Mouse (Mus musculus): Measurements from ENCODE around the gene Homez. TPM values are rescaled to one million over a fixed set of nuclear protein-coding genes. Genes with fewer than 3 reads are reported as not detected.

Gene Homez
- total RNA-seq, 2 experiments from 2014 or later, result 4.7 to 7.3 TPM

GRCm38 (mm10) chr14:54875844-54876538 lies 5.2 kb upstream of the Homez start:
- DNase-seq (ENCODE audit: low spot score), result no peak
- intact Hi-C loops (cut with DNase I), result no loop called here

- intact Hi-C loops (cut with DNase I), result no loop called here
- DNase-seq (ENCODE audit: low spot score), result no peak
Observed at GRCm38 (mm10) chr14:54874165-54874564, 3.4 kb upstream of the Homez start.

DNA sequence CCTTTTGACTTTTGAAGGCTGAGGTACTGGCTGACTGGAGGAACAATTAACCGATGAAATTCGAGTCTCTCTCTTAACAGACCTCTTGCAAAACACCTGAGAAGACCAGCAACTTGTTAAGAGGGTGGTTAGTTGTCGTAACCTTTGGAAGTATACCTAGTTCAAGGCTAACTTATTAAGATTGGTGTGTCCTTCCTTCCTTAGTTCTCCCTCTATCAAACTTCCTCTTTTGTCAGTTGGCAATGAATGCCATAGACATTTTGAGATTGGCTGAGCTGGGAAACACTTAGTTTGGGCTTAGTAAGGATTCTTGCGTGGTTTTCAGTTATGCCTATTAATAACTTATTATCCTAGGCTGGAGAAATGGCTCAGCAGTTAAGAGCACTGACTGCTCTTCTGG lies 2.7 kb downstream of the Homez start:
- intact Hi-C loops (cut with DNase I), result no loop called here
- DNase-seq (ENCODE audit: low spot score), result no peak

- DNase-seq (ENCODE audit: low spot score), result no peak
- intact Hi-C loops (cut with DNase I), result no loop called here
Observed at GRCm38 (mm10) chr14:54866936-54867335, 3.8 kb downstream of the Homez start.

- no peak for DNase-seq (ENCODE audit: low spot score)
- intact Hi-C loops (cut with DNase I), result no loop called here
Observed at GRCm38 (mm10) chr14:54866268-54866667, 4.5 kb downstream of the Homez start.

- no peak for DNase-seq (ENCODE audit: low spot score)
- intact Hi-C loops (cut with DNase I), result no loop called here
Observed at GRCm38 (mm10) chr14:54865626-54866025, 5.1 kb downstream of the Homez start.

DNA sequence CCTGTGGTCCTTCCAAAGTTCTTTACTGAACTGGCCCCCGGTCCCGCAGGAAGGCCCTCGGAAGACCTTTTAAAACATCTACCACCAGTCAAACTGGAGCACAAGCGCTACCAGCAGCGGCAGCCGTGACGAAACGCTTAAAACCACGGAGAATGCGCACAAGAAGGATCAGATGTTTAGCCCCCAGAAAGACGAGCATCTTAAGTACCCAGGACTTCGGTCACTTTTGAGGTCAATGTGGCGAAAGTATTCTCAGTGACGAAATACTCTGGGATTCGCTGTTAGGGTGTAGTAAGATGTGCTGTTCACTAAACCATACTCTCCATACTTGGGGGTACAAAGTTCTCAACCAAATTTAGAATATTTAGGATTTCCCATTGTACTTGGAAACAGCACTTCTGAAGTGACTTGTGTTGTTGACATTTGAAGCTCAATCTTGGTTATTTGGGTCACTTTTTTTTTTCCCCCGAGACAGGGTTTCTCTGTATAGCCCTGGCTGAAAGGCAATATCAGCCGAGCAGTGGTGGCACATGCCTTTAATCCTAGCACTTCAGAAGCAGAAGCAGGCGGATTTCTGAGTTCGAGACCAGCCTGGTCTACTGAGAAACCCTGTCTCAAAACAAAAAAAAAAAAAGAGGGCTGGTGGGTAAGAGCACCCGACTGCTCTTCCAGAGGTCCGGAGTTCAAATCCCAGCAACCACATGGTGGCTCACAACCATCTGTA lies 6.3 kb downstream of the Homez start:
- intact Hi-C loops (cut with DNase I), result no loop called here
- DNase-seq (ENCODE audit: low spot score), result no peak

DNA sequence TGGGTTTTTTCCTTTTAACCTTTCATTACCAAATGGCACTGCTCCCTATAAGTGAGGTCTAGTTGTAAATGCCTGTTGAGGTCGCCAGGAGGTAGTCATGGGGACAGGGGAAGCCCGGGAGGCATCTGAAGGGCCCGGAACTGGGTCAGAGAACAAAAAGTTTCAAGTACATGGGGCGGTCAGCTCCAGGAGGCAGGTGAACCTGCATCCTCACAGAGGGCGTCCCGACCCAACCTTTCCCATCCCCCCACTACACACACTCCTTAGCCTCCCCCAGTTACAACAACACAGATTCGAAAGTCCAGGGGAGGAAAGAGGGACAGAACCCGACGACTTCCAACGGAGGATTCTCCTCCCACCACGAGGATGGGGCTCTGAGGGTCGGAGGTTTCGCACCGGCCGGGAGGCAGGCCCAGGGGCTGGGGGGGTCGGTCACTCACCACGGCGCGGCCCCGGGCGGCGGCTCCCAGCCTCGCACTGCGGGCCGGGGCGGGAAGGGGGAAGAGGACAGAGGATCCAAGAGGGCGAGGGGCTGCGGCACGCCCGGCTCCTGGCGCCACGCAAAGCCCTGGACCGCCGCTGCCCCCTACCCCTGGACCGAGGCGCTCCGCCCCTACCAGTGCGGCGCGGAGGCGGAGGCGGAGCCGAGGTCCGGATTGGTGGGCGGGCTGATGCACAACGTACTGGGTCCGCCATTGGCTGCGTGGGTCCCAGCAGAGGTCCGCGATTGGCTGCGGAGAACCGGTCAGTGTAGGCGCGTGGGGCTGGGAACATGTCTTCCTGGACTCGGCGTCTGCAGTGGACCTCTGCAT lies 7.1 kb downstream of the Homez start:
- DNase-seq (ENCODE audit: low spot score), result peak; percentile 88
- intact Hi-C loops (cut with DNase I), result no loop called here

DNA sequence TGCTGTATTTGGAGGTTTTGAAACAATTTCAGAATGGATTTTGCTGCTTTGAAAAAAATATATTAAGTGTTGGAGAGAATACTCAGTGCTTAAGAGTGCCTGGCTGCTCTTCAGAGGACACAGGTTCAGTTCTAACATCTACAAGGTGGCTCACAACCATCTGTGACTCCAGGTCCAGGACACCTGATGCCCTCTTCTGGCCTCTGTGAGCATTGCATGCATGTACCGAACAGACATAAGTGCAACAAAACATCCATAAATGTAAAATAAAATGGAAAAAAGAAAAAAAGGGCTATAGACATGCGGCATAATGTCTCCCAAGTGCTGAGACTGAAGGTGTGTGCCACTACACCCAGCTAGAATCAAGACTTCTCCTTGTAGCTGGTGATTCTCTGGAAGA lies 10.2 kb downstream of the Homez start:
- intact Hi-C loops (cut with DNase I), result loop anchor here (1.0 kb wide), 1 partner anchor 145 kb away; no protein-coding TSS in a partner anchor
- no peak for DNase-seq (ENCODE audit: low spot score)

DNA sequence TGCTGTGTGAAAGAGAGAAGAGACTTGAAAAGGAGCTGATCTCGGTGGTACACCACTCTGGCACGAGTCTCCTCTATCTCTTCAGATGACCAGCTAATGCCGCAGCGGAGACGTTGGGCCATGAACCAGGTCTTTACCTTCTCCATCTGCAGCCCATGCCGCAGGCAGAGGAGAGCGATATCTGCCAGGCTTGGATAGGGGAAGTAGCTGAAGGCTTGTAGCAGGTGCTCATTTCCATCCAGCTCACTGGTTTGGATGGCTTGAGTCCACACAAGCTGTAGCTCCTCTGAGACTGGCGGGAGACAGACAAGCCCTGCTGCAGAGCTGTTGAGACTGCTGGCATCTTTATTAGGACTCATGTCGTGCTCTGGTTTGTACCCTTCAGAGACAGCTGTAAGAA lies 12.9 kb downstream of the Homez start:
- intact Hi-C loops (cut with DNase I), result no loop called here
- DNase-seq (ENCODE audit: low spot score), result no peak

GRCm38 (mm10) chr14:54856703-54857102 lies 14.1 kb downstream of the Homez start:
- intact Hi-C loops (cut with DNase I), result no loop called here
- DNase-seq (ENCODE audit: low spot score), result no peak

DNA sequence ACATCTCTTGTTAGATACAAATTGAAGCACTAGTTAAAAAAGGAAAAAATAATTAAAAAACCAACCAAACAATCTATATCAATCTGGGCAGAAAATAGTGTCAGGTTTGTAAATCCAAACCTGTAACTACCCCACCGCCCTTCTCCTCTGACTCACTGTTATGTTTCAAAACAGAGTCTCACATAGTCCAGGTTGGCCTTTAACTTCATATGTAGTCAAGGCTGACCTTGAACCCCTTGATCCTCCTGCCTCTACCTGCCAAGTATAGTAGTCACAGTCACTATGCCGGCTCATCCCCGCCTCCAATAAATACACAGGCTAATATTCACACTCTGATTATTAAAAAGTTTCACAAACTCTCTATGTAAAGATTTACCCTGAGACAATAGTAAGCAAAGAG lies 15.0 kb downstream of the Homez start:
- no peak for DNase-seq (ENCODE audit: low spot score)
- intact Hi-C loops (cut with DNase I), result no loop called here

DNA sequence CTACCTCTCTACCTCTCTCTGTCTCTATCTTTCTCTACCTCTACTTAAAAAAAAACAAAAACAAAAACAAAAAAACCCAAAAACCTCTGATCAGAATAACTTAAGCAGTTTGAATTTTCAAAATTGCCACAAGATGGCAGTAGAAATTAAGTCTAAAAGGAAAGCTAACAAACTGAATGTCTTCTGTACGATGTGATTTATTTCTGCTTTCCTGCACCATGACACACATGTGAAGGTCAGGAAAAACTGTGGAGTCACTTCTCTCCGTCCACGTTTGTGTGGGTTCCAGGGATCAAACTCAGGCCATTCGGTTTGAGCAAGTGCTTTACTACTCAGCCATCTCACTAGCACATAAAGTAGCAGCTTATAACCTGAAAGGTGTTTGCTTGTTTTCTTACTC lies 27.3 kb downstream of the Homez start:
- DNase-seq (ENCODE audit: low spot score), result no peak
- intact Hi-C loops (cut with DNase I), result loop anchor here (1.0 kb wide), 1 partner anchor 96 kb away; no protein-coding TSS in a partner anchor

DNA sequence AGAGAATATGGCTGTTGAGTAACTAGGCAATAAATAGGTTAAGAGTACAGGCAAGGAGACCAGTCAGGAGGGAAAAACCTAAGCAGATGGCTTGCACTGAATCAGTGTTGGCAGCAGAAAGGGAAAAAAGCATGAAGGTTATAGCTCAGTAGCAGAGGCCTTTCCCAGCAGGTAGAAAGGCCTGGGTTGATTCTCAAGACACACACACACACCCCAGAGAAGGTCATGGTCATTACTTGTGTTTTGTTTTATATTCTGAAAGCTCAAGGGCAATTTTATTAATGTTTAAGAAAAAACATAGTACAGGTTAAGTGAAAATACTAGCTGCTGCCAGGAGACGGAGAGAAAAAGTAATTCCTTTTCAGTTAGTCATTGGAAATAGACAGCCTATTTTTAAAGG lies 47.0 kb downstream of the Homez start:
- DNase-seq (ENCODE audit: low spot score), result no peak
- intact Hi-C loops (cut with DNase I), result no loop called here

GRCm38 (mm10) chr14:54822301-54822700 lies 48.5 kb downstream of the Homez start:
- intact Hi-C loops (cut with DNase I), result no loop called here
- no peak for DNase-seq (ENCODE audit: low spot score)

- intact Hi-C loops (cut with DNase I), result loop anchor here (2.0 kb wide), 1 partner anchor 103 kb away; no protein-coding TSS in a partner anchor
Observed at GRCm38 (mm10) chr14:54817791-54818190, 53.0 kb downstream of the Homez start.

GRCm38 (mm10) chr14:54815737-54816136 lies 55.0 kb downstream of the Homez start:
- intact Hi-C loops (cut with DNase I), result loop anchor here (2.0 kb wide), 1 partner anchor 101 kb away; no protein-coding TSS in a partner anchor
- DNase-seq (ENCODE audit: low spot score), result no peak

More at GRCm38 (mm10) chr14:54817791-54818190, 53.0 kb downstream of the Homez start:
- no peak for DNase-seq (ENCODE audit: low spot score)

DNA sequence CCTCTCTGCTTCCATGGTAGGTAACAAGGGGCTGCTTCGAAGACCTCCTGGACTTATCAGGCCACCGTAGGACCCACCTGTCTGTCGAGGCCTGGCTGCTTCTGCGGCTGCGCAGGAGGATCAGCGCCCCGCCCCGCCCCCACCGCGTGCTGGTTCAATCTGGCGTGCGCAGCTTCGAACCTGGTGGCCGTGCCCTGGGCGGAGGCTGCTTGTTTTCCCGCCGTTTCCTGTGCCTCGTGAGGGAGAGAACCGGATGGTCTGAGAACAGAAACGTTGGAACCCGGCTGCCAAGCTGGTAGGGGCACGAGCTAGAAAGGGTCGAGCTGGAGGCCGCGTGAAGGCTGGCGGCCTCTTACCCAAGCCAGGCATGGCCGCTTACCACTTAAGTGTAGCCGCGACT lies 56.8 kb downstream of the Homez start, which contains the start of gene Rnf212b:
Gene Rnf212b (plus strand): TSS at position 151 of the 400 bp plus-strand sequence.
- intact Hi-C loops (cut with DNase I), result no loop called here
- DNase-seq (ENCODE audit: low spot score), result no peak

DNA sequence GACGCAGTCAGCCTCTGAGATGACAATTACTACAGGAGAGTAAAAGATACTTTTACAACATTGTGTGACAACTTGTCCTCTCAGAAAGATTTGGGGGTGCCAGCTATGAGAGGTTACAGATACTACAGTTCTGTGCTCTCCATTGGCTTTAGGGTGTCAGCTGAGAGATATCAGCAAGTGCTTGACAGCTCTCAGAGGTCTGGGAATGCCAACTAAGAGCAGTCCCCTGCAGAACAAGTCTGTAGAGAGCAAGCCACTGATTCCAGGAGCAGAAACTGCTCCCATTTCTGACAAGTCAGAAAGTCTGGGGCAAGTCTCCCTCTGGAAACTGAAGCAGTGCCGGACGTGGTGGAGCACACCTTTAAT lies 61.1 kb downstream of the Homez start:
- DNase-seq (ENCODE audit: low spot score), result no peak
- intact Hi-C loops (cut with DNase I), result no loop called here
